Mouse (Mus musculus): Measurements from ENCODE around the gene Stn1. TPM values are rescaled to one million over a fixed set of nuclear protein-coding genes. Genes with fewer than 3 reads are reported as not detected.

Stn1 gene
- polyA plus RNA-seq, 1 experiment from 2014 or later = 58.2 TPM

GRCm38 (mm10) chr19:47516879-47517278, 20.4 kb downstream of the Stn1 start:
- Histone ChIP-seq H3K27me3 (no peaks in the 10 kb centered on the region), H3K36me3 (peaks cover 59% of the 10 kb centered on the region), H3K4me1 (peaks cover 5% of the 10 kb centered on the region; the same call in 1 of the 2 replicates), H3K4me3 (no peak overlapping the region), H3K9ac (no peak overlapping the region), H3K27ac (no peak overlapping the region), H3K4me2 (no peak overlapping the region), H3K9me3 (no peaks in the 10 kb centered on the region)
- ATAC-seq (ENCODE audit: insufficient number of reproducible peaks, insufficient read depth, low FRiP score, low TSS enrichment, low read depth) = no peak
- 88% methylated on average over 12 of the region's 12 CpGs for WGBS

GRCm38 (mm10) chr19:47515091-47515490, 22.2 kb downstream of the Stn1 start:
- no peak for ATAC-seq (ENCODE audit: insufficient number of reproducible peaks, insufficient read depth, low FRiP score, low TSS enrichment, low read depth)
- H3K27me3 ChIP-seq = no peaks in the 10 kb centered on the region
- H3K4me2 ChIP-seq = no peak overlapping the region
- H3K27ac ChIP-seq = no peak overlapping the region
- 74% methylated on average over 5 of the region's 5 CpGs for WGBS
- H3K4me1 ChIP-seq = peaks cover 22% of the 10 kb centered on the region
- no peak overlapping the region for H3K9ac ChIP-seq
- H3K4me3 ChIP-seq = no peak overlapping the region
- peaks cover 56% of the 10 kb centered on the region for H3K36me3 ChIP-seq
- H3K9me3 ChIP-seq = no peaks in the 10 kb centered on the region

GRCm38 (mm10) chr19:47513618-47513897, 23.7 kb downstream of the Stn1 start:
- H3K4me2 ChIP-seq = no peak overlapping the region
- H3K4me1 ChIP-seq = peaks cover 31% of the 10 kb centered on the region
- no peaks in the 10 kb centered on the region for H3K27me3 ChIP-seq
- peaks cover 61% of the 10 kb centered on the region for H3K36me3 ChIP-seq
- no peak for ATAC-seq (ENCODE audit: insufficient number of reproducible peaks, insufficient read depth, low FRiP score, low TSS enrichment, low read depth)
- 74% methylated on average over 4 of the region's 4 CpGs for WGBS
- H3K9ac ChIP-seq = no peak overlapping the region
- H3K27ac ChIP-seq = no peak overlapping the region
- no peak overlapping the region for H3K4me3 ChIP-seq
- H3K9me3 ChIP-seq = no peaks in the 10 kb centered on the region

GRCm38 (mm10) chr19:47512794-47513617, 24.3 kb downstream of the Stn1 start:
- Histone ChIP-seq H3K4me3 (no peak overlapping the region), H3K9ac (no peak overlapping the region), H3K27me3 (no peaks in the 10 kb centered on the region), H3K27ac (no peak overlapping the region), H3K4me1 (peaks cover 36% of the 10 kb centered on the region), H3K9me3 (no peaks in the 10 kb centered on the region), H3K4me2 (no peak overlapping the region), H3K36me3 (peaks cover 56% of the 10 kb centered on the region)
- ATAC-seq (ENCODE audit: insufficient number of reproducible peaks, insufficient read depth, low FRiP score, low TSS enrichment, low read depth) = no peak
- WGBS = 78% methylated on average over 21 of the region's 21 CpGs

GRCm38 (mm10) chr19:47511958-47512357, 25.3 kb downstream of the Stn1 start:
- Histone ChIP-seq H3K4me1 (peaks cover 43% of the 10 kb centered on the region), H3K36me3 (peaks cover 52% of the 10 kb centered on the region), H3K9me3 (no peaks in the 10 kb centered on the region), H3K27me3 (no peaks in the 10 kb centered on the region), H3K4me3 (no peak overlapping the region), H3K27ac (no peak overlapping the region), H3K4me2 (no peak overlapping the region), H3K9ac (no peak overlapping the region)
- WGBS = 50% methylated on average over 6 of the region's 6 CpGs
- no peak for ATAC-seq (ENCODE audit: insufficient number of reproducible peaks, insufficient read depth, low FRiP score, low TSS enrichment, low read depth)

GRCm38 (mm10) chr19:47511294-47511675, 26.0 kb downstream of the Stn1 start:
- no peak overlapping the region for H3K4me3 ChIP-seq

GRCm38 (mm10) chr19:47510473-47511293, 26.6 kb downstream of the Stn1 start:
- peak overlapping the region; percentile 34 for H3K4me2 ChIP-seq
- 19% methylated on average over 25 of the region's 25 CpGs for WGBS
- ATAC-seq (ENCODE audit: insufficient number of reproducible peaks, insufficient read depth, low FRiP score, low TSS enrichment, low read depth) = no peak
- H3K36me3 ChIP-seq = peaks cover 46% of the 10 kb centered on the region
- no peaks in the 10 kb centered on the region for H3K9me3 ChIP-seq
- peaks cover 43% of the 10 kb centered on the region for H3K4me1 ChIP-seq
- H3K27me3 ChIP-seq = no peaks in the 10 kb centered on the region
- H3K9ac ChIP-seq = peak overlapping the region; percentile 54; the same call in 1 of the 2 replicates
- no peak overlapping the region for H3K4me3 ChIP-seq
- peak overlapping the region; percentile 69 for H3K27ac ChIP-seq

More at GRCm38 (mm10) chr19:47511294-47511675, 26.0 kb downstream of the Stn1 start:
- no peaks in the 10 kb centered on the region for H3K27me3 ChIP-seq
- H3K9ac ChIP-seq = peak overlapping the region; percentile 54; the same call in 1 of the 2 replicates
- peaks cover 43% of the 10 kb centered on the region for H3K4me1 ChIP-seq
- WGBS = 45% methylated on average over 7 of the region's 7 CpGs
- peak overlapping the region; percentile 69; the same call in 1 of the 2 replicates for H3K27ac ChIP-seq
- no peak for ATAC-seq (ENCODE audit: insufficient number of reproducible peaks, insufficient read depth, low FRiP score, low TSS enrichment, low read depth)
- H3K9me3 ChIP-seq = no peaks in the 10 kb centered on the region
- peaks cover 48% of the 10 kb centered on the region for H3K36me3 ChIP-seq
- no peak overlapping the region for H3K4me2 ChIP-seq

- Histone ChIP-seq H3K4me1 (peaks cover 43% of the 10 kb centered on the region), H3K4me3 (no peak overlapping the region), H3K4me2 (no peak overlapping the region), H3K27me3 (no peaks in the 10 kb centered on the region), H3K36me3 (peaks cover 45% of the 10 kb centered on the region), H3K9me3 (no peaks in the 10 kb centered on the region), H3K27ac (peak overlapping the region; percentile 69; the same call in 1 of the 2 replicates), H3K9ac (no peak overlapping the region)
- ATAC-seq (ENCODE audit: insufficient number of reproducible peaks, insufficient read depth, low FRiP score, low TSS enrichment, low read depth) = no peak
- WGBS = 75% methylated on average over 7 of the region's 7 CpGs
Observed at GRCm38 (mm10) chr19:47510135-47510472, 27.2 kb downstream of the Stn1 start.

GRCm38 (mm10) chr19:47508771-47509281, 28.5 kb downstream of the Stn1 start:
- ATAC-seq (ENCODE audit: insufficient number of reproducible peaks, insufficient read depth, low FRiP score, low TSS enrichment, low read depth) = no peak
- peak overlapping the region; percentile 64 for H3K27ac ChIP-seq
- H3K36me3 ChIP-seq = peaks cover 40% of the 10 kb centered on the region
- H3K9ac ChIP-seq = 0 out of 2 replicates have a peak overlapping the region, but pooled peaks have one; percentile 40
- 73% methylated on average over 5 of the region's 5 CpGs for WGBS
- H3K4me3 ChIP-seq = no peak overlapping the region
- H3K4me1 ChIP-seq = peaks cover 43% of the 10 kb centered on the region
- H3K4me2 ChIP-seq = no peak overlapping the region
- no peaks in the 10 kb centered on the region for H3K27me3 ChIP-seq
- no peaks in the 10 kb centered on the region for H3K9me3 ChIP-seq

- 0 out of 2 replicates have a peak overlapping the region, but pooled peaks have one; percentile 40 for H3K9ac ChIP-seq
- H3K4me2 ChIP-seq = no peak overlapping the region
- H3K4me3 ChIP-seq = no peak overlapping the region
- 81% methylated on average over 3 of the region's 3 CpGs for WGBS
- H3K27me3 ChIP-seq = no peaks in the 10 kb centered on the region
- peaks cover 43% of the 10 kb centered on the region for H3K4me1 ChIP-seq
- ATAC-seq (ENCODE audit: insufficient number of reproducible peaks, insufficient read depth, low FRiP score, low TSS enrichment, low read depth) = no peak
- H3K9me3 ChIP-seq = no peaks in the 10 kb centered on the region
- peak overlapping the region; percentile 64; the same call in 1 of the 2 replicates for H3K27ac ChIP-seq
- peaks cover 38% of the 10 kb centered on the region for H3K36me3 ChIP-seq
Observed at GRCm38 (mm10) chr19:47508191-47508590, 29.1 kb downstream of the Stn1 start.

All from embryonic facial prominence, embryonic 13.5 days (tissue).